Mouse (Mus musculus): ENCODE data around the gene Gm49333.
"Not testable (repeated sequence)": the region's sequence is repeated elsewhere in the genome, so short reads cannot be mapped to it uniquely, and the experiment has no call there.

Gene Gm49333

DNA sequence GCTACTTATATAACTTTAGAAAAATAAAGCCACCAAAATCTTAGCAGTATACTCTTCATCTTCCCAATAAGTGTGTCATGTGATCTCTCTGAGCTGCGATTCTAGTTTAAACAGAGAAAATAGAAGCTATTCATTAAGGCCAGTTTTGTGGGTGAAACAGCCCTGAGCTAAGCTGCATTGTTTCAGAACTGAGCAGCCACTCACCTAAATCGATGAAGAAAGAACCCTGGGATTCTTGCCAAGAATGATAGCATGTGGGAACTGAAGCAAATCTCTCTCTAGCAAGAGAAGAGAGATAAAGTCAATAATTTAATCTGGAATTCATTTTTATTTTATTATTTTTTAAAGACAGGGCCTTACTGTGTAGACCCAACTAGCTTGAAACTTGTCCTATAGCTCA, 11.8 kb downstream of the Gm49333 start:
- DNase-seq (ENCODE audit: low spot score in 2 of 2) = no peak

DNA sequence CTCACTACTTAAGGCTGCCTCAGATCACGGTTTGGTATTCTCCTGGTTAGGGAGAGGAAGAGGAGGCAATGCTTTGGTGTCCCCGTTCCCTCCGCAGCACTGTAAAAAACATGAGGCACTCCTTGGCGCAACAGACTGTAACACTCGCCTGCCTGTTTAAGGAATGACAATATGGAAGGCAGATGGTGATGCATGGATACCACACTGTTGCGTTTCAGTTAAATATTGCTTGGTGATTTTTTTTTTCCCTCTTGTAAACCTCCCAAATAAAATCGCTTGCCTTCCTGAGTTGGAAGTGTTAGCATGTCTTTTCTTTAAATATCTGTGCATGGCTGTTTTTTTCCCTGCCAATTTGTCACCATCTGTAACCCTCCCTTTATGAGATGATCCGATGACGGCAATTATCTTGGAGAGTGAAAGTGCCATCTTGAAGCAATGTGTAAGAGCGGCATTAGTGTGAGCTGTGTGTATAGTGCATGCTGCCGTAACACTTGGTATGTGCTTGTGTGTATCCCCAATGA, 17.5 kb downstream of the Gm49333 start:
- DNase-seq (ENCODE audit: low spot score in 2 of 2) = no peak

DNA sequence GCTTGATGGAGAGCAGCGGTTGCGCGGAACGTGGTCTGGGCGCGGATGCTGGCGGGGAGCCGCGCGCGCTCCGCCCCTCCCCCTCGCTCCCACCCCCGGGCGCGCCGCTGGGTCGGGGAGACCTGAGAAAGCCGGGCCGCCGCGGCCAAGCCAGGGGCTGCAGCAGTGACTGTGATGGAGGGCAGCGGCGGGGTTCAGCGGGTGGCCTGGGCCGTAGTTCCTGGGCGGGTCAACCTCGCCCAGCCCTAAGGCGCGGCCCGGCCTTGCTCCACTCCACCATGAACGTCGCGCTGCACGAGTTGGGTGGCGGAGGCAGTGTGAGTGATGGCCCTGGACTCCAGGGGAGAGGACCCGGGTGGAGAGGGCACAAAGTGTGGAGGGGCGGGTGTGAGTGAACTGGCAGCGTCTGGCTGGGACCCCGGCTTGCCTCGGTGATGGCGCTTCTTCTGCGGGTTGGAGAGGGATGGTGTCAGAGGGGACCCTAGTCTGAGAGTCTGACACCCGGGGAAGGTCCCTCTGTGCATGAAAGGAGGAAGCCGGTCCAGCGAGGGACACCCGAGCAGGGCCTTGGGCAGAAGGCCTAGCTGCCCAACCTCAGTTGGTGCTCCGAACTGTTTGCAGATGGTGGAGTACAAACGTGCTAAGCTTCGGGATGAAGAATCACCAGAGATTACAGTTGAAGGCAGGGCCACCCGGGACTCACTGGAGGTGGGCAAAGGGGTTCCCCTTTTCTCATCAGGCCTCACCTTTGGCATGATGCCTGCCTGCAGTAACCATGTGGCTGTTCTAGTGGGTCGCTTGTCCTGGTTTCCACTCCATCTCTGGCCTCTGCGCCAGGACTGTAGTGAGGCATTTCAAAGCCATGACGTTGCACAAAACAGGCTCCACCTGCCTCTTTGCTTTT, 18.6 kb downstream of the Gm49333 start, which contains the start of gene Ece2:
Gene Ece2 (plus strand): TSS at position 98 of the 904 bp plus-strand sequence.
- DNase-seq (ENCODE audit: low spot score in 2 of 2) = peak in 1 of 2 experiments; percentile 10

DNA sequence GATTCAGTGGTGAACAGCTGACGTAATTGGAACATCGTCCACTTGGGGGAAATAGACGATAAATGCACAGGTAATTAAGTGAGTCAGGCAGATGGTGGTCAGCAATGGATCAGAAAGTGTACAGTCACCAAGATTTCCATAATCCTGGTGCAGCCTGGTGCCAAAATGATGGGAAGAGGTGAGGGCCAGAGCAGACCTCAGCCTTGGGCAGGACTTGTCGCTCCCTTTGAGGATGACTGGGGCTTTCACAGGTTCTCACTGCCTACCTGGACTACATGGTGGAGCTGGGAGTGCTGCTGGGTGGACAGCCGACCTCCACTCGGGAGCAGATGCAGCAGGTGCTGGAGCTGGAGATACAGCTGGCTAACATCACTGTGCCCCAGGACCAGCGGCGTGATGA, 26.0 kb downstream of the Gm49333 start:
- no peak for DNase-seq (ENCODE audit: low spot score in 2 of 2)

DNA sequence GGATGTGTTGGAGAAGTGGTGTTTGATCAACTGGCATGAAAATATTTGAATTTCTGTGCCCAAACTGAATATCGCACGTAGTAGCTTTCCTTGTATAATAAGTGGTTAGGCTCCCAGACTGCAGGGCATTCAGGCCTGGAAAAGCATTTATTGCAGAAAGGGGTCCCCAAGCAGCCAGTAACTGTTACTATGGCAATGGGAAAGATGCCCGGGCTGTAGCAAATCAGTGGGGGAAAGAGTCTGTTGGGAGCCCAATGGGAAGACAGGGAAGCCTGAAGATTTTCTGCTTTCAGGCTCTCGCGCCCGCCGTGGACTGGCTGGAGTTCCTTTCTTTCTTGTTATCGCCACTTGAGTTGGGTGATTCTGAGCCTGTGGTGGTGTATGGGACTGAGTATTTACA, 27.0 kb downstream of the Gm49333 start:
- no peak for DNase-seq (ENCODE audit: low spot score in 2 of 2)

DNA sequence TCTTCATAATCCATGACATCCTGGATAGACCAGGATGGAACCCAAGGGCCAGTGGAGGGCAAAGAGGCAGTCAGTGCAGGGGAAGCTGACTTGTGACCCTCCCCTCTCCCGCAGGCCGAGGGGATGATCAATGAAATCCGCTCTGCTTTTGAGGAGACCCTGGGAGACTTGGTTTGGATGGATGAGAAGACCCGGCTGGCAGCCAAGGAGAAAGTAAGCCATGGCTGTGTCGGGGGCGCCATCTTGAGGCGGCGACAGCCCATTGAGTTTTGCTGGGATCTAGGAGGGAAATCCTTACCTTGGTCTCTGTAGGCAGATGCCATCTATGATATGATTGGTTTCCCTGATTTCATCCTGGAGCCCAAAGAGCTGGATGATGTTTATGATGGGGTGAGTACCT, 30.8 kb downstream of the Gm49333 start:
- DNase-seq (ENCODE audit: low spot score in 2 of 2) = peak; percentile 41 to 56

DNA sequence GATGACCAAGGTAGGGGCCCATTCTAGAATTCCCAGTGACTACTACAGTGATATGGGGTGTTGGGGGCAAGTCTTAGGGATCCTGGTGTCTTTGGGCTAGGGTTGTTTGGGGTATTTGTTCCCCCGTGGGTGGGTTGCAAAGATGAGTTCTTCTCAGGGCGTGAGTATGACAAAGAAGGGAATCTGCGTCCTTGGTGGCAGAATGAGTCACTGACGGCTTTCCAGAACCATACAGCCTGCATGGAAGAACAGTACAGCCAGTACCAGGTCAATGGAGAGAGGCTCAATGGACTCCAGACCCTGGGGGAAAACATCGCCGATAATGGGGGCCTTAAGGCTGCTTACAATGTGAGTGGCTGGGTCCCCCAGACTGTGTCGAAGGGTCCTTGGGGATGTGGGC, 32.5 kb downstream of the Gm49333 start:
- no peak for DNase-seq (ENCODE audit: low spot score in 2 of 2)

DNA sequence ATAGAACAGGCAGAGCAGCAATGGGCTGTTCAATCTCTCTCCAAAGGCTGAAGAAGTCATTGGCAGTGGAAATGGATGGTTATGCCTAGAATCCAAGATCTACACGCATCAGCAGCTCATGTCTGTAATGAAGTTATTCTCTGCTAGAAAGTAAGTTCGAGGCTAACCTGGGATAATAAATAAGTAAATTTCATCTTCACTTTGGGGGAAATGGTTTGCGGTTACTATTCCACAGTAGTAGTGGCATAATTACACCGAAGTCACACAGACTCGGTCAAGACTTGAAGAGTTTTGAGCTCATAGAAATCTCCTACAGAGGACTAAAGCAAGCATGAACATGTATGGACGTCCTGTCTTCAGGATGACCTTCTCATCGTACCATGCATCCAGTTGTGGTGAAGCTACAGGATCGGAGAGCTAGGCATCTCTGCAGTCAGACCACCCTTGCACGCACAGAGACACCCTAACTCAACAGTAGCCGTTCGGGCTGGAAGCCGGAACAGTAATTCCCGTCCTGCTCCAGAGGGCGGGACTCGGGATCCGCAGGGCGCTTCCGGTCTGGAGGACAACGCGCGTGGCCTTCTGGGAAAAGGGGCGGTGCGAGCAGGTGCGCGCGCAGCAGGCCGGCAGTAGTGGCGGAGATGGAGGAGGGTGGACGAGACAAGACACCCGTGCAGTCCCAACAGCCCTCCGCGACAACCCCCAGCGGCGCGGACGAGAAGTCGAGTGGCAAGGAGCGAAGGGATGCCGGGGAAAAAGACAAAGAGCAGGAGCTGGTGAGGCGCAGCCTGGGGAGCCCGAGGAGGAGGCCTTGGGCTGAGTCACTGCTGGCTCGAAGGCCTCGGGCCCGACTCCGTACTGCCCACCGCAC, 39.9 kb downstream of the Gm49333 start, which contains the start of gene Psmd2:
Gene Psmd2 (plus strand): TSS at position 577 of the 871 bp plus-strand sequence.
- peak; percentile 94 to 99 for DNase-seq (ENCODE audit: low spot score in 2 of 2)

DNA sequence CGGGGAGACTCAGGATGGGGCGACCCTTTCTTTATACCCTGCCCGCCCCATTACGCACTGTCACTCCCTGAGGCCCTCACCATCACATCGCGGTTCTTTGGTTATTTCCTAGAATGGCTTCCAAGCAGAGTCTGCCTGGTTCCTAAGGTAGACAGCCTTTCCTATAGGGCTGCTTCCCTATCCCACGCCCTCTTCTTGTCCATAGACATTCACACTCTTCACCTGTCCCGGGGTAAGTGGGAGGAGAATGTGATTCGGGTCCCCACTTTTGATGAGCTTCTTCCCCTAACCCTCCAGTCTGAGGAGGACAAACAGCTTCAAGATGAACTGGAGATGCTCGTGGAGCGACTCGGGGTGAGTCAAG, 40.5 kb downstream of the Gm49333 start:
- no peak for DNase-seq (ENCODE audit: low spot score in 2 of 2)

DNA sequence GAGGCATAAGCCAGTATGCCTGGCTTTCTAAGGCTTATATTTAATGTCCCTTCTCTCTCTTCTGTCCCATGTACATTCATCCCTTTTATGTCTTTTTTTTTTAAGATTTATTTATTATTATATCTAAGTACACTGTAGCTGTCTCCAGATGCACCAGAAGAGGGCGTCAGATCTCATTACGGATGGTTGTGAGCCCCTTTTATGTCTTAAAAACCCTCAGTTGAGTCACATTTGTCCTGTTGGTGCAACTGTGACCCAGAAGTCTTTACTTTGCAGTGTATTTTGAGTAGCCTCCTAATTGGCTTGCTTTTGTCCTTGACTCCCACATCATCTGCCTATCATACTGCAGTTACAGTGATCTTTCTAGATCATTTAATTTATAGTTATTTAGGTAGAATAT, 41.9 kb downstream of the Gm49333 start:
- DNase-seq (ENCODE audit: low spot score in 2 of 2) = no peak

DNA sequence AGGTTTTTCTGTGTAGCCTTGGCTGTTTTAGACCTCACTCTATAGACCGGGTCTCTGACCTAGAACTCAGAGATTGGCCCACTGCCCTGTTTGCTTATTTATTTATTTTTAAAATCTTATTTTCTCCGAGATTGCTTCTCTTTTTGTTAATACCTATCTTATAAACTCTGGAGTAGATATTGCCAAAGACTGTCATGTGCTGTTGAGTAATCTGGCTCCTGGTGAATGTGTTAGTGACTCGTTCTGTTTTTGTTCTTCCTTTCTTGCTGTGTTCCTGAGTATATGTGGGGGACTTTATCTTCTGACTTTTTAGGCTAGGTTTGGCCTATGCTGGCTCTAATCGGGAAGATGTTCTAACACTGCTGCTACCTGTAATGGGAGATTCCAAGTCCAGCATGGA, 46.3 kb downstream of the Gm49333 start:
- no peak for DNase-seq (ENCODE audit: low spot score in 2 of 2)

DNA sequence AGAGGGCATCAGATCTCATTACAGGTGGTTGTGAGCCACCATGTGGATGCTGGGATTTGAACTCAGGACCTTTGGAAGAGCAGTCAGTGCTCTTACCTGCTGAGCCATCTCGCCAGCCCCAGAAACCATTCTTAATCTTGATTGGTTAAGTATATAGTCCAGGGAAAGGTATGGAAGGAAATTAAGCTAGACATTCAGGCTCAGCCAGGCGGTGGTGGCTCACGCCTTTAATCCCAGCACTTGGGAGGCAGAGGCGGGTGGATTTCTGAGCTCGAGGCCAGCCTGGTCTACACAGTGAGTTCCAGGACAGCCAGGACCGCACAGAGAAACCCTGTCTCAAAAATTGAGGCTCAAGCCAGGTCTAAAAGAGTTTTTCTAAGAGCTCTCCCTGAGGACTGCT, 56.6 kb downstream of the Gm49333 start, which contains the start of gene Eif4g1:
Gene Eif4g1 (plus strand): TSS at position 301 of the 400 bp plus-strand sequence.
- not testable (repeated sequence) for DNase-seq (ENCODE audit: low spot score in 2 of 2)

DNA sequence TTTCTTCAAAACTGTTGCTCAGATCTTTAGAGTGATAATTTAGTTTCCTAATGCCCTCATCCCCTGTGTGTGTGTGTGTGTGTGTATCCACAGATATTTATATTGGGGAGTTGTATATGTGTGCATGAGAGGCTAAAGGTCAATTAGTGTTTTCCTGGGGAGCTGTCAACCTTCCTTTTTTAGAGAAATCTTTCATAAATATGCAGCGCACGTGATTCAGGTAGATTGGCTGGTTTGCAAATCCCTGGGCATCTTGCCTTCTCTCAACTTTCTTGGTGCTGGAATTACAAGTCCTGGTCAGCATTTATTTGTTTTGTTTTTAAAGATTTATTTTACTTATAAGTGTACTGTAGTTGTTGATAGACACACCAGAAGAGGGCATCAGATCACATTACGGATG, 58.9 kb downstream of the Gm49333 start:
- DNase-seq (ENCODE audit: low spot score in 2 of 2) = no peak

DNA sequence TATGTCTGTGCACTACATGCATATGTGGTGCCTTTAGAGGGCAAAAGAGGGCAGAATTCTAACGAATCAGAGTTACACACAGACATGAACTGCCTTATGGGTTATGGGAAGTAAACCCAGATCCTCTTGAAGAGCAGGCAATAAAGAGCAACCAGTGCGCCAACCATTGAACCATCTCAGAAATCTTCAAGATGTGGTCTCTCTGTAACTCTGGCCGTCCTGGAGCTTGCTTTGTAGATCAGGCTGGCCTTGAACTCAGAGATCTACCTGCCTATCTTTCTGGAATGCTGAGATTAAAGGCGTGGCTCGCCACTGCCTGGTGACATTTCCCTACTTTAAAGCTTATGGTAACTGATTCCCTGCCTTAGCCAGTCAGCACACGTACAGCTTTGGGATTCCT, 60.5 kb downstream of the Gm49333 start:
- DNase-seq (ENCODE audit: low spot score in 2 of 2) = no peak

DNA sequence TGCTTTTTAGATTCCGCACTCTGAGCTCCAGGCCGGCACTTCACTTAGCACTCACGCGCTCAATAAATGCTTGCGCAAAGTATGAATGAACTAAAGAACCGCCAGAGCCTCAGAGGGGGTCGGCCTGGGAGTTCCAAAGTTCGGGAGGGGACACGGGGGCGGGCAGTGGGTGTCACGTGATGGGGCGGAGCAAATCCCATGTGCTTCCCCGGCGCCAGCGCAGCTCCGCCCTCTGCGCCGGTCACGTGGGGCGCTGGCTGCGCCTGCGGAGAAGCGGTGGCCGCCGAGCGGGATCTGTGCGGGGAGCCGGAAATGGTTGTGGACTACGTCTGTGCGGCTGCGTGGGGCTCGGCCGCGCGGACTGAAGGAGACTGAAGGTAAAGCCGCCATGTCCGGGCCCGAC, 61.1 kb downstream of the Gm49333 start:
- DNase-seq (ENCODE audit: low spot score in 2 of 2) = peak; percentile 94

DNA sequence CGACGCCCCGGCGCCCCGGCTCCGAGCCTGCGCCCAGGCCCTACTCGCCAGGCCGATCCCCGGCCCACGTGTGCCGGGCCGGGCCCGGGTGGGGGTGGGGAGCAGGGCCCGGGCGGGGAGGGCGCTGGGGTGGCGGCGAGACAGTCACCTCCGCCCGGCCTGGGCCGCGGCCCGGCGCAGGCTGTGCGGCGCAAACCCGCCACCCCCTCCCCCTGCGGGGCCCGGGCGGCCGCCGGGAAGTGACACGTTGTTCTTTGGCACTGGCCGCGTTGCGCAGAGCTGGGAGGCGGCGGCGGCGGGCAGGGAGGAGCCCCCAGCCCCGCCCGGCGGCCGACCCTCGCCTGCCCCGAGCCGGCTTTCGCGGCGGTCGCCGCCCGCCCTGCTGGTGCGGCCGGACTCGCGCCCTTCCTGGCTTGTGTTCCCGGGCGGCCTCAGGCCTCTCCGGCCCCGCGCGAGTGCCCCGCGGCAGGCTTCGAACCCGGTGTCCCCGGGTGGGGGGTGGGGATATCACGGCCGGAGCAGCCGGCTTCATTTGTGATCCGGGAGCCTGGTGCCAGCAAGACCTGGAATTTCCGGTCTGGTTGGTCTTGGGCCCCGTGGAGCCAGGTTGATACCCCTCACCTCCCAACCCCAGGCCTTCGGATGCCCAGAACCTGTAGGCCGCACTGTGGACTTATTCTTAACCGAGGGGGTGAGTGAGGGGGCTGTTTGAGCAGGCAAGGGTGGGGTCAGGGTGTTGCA, 61.7 kb downstream of the Gm49333 start:
- peak; percentile 39 for DNase-seq (ENCODE audit: low spot score in 2 of 2)

DNA sequence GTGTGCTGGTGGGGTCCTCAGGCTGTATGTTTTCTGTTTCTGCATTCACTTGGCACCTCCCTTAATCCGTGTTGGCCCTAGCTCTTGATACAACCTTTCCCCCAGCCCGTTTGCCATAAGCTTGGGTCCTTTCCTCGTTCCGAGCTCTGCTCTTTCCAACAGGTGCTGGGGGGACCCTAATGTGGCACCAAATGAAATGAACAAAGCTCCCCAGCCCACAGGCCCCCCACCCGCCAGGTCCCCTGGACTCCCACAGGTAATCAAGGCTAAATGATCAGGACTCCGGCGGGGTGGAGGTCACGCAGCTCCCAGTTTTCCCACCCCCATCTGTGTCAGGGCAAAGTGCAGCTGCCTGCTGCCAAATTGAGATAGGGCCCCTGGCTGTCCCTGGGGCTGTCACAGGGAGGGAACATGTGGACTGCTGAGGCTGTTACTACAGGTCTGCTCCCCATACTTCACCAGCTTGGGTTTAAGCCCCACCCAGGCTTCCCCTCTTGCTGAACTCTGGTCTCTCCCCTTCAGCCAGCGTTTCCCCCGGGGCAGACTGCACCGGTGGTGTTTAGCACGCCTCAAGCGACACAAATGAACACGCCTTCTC, 62.4 kb downstream of the Gm49333 start:
- no peak for DNase-seq (ENCODE audit: low spot score in 2 of 2)

DNA sequence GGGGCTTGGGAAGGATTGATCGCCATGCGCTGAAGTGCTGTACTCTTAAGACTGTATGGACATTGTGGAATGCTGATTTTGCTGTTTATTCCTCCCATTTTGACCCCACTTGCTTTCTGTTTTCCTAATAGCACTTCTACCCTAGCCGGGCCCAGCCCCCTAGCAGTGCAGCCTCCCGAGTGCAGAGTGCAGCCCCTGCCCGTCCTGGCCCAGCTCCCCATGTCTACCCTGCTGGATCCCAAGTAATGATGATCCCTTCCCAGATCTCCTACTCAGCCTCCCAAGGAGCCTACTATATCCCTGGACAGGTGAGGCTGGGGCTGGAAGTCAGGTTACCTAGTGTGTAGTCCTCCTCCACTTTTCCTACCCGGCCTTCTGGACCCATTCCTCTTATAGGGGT, 63.8 kb downstream of the Gm49333 start:
- no peak for DNase-seq (ENCODE audit: low spot score in 2 of 2)

DNA sequence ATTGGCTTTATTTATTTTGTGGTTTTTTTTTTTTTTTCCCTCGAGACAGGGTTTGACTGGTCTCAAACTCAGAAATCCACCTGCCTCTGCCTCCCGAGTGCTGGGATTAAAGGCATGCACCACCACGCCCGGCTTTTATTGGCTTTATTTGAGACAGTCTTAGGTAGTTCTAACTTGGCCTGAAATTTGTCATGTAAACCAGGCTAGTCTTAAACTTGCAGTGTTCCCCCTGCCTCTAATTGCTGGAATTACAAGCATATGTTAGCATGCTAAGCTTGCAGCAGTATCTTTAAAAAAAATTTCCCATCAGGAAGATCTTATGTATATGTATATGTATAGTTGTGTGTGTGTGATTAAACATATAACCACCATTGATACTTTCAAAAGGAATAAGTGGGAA, 65.3 kb downstream of the Gm49333 start:
- no peak for DNase-seq (ENCODE audit: low spot score in 2 of 2)

DNA sequence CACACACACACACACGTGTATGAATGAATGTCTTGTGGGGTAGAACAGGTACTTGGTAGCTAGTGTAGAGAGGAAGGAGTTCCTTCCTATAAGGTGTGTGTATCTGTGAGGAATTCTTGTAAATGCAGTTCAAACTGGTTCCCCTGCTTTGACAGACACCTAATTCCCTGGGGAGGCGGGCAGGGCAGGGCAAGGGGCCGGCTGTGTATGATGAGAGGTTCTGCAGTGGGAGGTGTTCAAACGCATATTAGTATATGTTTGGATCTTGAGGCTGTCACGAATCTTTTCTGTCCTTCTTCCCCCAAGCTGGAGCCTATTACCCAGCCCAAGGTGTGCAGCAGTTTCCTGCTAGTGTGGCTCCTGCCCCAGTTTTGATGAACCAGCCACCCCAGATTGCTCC, 66.0 kb downstream of the Gm49333 start:
- no peak for DNase-seq (ENCODE audit: low spot score in 2 of 2)
